Mouse (Mus musculus) layer of hippocampus, adult 9-10 months (tissue): ENCODE measurements around the gene Pced1a.

ENCODE experiments used
- DNase-seq: peaks from one replicate; pipeline ENCODE4 v3.0.0; 2022; ENCODE audit warnings: low spot score

Pced1a gene

DNA sequence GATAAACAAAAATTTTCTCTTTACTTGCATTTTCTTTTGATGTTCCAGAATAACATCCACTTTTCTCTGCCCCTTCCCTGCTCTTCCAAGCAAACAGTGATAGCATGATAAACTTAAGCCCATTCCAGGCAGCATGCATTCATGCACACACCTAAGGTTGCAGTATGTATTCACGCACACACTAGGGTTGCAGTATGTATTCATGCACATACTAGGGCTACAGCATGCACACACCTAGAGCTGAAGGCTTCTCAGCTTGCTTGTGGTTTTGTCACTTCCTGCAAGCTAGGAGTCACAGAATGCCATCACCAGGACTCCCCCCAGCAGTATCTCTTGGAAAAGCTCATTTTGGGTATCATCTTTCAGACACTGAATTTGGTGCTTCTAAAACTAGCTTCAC, 12.3 kb upstream of the Pced1a start:
- DNase-seq: no peak

DNA sequence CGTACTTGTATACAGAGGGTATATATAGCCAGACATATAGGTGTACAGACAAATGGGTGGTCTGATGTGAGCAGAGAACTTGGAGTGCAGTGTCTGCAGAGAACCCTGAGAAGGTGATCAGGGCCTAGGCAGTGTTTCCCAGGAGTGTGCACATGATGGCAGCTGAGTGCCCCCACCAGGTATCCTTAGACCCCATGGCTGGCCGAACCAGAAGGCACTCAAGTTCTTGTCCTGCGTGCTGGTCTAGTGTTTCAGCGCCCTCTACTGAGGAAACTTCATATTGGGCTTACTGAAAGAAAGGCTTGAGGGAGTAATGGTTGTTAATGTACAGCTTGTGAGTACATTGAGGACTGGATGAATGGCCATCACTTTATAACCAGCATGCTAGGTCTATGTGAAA, 8.7 kb upstream of the Pced1a start:
- peak; percentile 67 for DNase-seq

DNA sequence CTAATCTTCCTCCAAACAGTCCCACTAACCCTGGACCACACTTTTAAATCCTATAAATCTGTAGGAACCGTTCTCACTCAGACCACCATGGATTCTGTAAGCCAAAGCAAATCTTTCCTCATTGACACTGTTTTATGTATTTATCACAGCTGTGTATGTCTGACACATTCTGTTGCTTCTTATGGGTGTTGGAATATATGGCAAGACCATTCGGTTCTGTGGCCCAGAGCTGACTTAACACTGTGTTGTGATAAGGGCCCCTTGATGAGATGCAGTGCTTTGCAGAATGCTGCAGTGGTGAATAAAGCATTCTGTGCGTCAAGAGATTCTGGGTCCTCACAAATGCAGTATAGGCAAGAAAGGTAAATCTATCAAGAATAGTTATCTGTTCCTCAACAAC, 7.7 kb upstream of the Pced1a start:
- DNase-seq: no peak

DNA sequence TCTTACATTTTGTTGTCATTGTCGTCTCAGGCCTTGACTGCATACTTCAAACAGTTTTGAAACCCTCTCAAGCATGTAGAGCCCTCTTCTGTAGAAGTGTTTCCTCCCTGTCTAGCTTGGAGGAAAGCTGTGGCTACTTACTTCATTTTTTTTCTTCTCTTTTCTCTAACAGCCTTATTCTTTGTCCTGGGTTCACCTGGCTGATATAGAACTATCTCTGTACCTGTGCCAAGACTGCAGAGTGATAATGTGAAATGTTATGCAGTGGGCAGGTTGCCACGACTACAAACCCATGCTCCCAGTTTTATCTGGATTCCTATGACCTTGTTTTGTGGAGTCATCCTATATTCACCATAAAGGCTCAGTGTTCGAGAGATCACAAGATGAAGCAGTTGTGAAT, 6.0 kb upstream of the Pced1a start:
- DNase-seq: no peak

DNA sequence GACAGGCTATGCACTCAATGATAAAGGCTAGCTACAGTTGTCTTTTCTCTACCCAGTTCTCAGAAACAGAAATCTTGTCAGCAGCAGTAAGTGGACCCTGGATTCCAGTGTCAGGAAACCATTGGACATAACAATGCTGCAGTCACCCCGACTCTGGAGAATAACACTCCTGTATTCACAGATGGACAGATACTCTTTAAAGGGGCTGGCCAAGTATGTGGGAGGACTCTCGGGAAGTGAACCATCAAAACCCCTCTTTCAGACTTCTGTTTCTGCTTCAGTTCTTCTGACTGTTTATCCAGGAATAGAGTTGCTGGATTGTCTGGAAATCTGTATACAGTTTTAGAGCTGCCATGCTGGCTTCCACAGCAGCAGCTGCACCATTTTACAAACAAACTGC, 5.3 kb upstream of the Pced1a start:
- DNase-seq: no peak

DNA sequence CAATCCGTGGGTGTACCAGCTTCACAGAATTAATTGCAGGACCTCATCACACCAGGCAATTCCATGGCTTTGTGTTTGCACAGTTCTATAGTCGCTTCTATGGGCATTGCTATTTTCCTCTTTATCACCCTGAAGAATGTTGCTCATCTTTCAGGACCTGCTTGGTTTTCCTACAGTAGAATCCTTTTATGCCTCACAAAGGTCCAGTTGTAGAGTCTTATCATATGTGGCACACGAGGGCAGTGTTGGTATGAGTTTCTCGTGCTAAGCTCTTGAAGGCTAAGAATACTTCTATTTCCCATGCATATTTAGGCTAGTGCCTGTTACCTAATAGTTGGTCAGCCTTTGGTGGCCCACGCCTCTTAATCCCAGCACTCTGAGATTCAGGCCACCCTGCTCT, 611 bp upstream of the Pced1a start:
- no peak for DNase-seq

DNA sequence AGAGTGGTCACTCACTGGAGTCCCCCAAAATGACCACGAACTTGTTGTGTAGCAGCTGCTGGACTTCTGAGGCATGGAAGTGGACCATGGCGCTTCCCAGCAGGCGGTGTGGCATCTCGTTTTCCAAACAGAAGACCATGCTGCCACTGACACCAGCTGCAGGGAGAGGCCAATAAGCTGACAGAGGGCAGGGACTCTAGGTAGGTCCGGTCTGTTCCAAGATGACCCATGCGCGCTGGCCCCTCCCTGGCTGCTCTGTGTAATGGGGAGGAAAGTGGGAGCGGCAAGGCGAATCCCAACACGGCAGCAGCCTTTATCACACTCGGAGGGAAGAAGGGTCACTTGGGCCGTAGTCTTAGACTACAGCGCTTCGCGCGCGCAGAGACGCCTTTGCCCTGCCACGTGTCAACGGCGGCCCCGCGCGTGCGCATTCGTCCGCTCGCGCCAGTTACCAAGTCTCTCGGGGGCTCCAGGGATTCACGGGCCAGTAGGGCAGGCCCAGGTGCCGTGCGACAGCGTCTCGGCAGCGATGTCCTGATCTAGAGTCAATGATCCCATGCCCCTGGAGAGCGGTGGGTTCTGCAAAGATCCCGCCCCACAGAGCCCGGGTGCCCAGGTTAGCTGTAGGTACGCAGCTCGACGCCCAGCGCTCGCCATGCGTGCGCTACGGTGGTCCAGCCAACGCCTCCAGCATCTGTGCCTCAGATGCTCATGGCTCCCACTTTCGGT, 940 bp downstream of the Pced1a start:
- peak; percentile 67 for DNase-seq

DNA sequence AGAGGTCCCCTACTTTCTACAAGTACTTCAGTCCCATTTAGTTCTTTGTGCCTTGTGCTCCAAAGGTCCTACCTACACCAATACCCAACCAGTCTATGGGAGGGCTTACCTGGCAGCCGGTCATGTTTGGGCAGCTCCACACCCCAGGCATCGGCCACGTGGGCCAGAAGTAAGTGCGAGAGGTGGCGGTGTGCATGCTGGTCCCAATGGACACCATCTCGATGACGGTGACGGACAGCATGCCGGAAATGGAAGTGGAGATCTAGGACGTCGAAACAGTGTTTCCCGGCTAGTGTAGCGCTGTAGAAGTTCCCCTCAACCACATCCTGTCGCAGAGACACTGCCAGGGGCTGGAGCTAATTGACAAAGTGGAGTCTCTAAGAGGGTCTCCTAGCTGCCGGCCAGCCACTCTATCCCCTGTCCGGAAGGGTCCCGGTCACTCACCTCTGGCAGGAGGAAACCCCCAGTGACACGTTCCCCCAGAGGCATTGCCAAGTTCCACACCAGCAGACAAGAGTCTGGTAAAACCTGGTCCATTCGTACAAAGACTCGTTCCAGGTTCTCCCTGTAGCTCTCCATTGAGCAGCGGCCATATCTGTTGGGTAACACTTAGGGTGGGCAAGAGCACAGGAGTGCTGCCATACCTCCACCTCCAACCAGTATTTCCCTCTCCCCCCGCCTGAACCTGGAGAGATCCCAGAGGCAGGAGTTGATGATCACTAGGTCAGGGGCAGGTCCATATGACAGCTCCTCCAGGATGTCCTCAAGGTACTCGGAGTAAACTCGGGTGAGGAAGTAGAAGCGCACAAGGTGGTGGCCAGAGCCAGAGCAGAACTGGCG, 2.5 kb downstream of the Pced1a start:
- no peak for DNase-seq

DNA sequence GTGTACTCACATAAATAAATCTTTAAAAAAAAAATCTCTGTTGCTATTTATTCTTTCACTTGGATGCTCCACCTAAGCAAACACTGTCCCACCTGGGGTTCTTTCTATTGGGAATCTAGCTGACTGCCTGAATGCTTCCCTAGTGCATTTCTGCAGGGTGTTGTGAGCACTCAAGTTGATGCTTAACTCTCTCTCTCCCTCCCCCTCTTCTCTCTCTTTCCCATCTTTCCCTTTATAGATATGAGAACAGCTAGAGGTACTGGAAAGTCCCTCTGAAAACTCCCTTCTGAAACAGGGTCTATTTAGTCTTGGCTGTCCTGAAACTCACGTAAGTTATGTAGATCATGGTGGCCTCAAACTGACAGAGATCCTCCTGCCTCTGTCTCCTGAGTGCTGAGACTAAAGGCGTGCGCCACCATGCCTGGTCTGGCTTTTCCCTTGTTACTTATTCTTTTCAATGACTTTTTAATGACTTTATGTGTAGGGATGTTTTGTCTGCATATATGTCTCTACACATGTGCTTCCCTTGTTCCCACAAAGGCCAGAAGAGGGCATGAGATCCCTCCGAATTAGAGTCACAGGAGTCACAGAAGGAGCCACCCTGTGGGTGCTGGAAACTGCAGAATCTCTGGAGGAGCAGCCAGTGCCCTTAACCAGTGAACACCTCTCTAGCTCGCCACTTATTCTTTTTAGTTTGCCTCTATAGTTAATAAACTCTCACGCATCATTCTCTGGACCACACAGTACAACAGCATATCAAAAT, 10.2 kb downstream of the Pced1a start:
- DNase-seq: no peak

DNA sequence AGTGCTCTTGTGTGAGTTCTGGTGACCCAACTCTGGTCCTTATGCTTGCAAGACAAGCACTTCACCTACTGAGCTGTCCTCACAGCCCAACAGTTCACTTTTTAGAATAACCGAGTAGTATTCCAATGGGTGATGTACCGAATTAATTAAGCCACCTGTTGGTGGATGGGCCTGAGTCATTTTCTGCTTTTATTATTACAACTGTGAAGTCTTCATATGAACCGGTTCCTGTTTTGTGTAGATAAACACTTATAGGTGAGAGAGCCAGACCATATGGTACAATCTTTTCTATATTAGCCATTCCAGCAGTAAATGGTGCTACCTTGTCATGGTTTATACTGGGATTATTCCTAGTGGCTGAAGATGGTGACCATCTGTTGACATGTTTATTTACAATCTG, 11.7 kb downstream of the Pced1a start:
- no peak for DNase-seq

DNA sequence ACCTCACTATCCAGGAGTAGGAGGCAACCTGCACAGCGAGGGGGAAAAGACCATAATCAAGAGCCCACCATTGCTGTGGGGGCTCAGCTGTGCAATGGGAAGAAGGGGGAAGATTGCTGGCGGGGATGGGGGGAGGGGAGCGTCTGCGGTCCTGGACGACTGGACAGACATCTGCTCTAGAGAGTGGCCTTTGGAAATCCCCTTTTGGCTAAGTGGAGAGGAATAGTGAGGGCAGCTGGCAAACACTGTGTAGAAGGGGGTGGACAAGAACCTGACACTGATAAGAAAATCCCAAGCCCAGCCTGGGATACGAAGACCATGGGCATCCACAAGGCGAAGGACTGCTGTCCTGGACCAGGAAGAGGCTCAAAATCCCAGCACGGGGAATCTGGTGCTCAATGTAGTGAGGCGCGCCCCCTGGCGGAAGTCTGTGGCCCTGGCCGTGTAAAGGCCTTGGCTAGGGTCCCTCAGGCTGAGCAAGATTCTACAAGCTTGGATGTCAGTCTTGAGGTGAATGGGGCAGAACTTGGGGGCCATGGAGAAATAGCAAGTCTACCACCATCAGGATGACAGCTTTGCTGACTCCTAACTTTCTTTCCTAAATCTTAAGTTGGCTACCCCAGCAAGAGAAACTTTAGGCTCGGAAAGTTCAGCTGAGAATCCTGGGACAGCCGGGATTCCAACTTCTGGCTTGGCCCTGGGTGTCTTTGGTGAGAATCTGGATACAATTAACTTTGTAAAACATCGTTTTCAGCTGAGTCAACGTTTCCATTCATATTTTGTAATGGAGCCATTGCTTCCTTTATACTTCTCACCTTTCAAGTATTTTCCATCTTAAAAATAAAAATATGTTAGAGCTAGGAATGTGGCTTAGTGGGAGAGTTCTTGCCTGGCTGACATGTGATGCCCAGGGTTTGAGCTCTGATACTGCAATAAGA, 12.7 kb downstream of the Pced1a start:
- DNase-seq: peak; percentile 77

DNA sequence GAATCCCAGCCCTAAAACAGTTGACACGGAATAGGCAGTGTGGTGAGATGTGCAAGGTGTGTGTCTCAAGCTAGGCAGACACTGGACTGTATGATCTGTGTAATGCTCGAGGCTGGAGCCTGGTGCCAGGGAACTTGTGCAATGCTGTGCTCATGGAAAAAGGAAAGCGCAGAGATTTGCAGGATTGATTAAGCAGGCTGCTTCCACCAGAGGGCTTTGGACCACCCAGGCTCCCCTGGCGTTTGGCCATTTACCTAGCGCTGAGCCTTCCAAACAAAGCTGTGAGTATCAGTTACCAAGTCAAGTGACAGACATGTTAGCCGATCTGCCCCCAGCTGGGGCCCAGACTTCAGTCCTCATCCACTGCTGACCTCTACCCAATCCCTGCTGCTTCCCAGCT, 16.3 kb downstream of the Pced1a start:
- no peak for DNase-seq

DNA sequence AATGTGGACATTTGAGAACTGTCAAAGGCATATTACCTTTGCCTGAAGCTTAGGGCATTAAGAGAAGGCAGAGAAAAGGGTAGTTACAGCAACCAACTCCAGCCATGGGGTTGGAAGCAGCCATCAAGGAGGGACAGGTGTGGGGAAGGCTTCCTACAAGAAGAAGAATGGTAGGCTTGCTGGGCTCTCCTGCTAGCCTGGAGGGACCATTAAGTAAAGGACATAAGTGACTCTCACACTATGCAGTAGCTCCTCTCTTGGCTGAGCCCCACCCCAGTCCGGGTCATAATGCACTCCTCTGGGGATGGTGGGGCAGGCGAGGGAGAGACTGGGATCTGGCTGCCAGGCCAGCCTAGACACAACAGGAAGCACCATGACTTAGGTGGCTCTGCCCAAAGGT, 18.3 kb downstream of the Pced1a start, which contains the start of gene Tmem239:
Tmem239 (plus strand) TSS at position 301 of the 400 bp plus-strand sequence.
- DNase-seq: no peak

DNA sequence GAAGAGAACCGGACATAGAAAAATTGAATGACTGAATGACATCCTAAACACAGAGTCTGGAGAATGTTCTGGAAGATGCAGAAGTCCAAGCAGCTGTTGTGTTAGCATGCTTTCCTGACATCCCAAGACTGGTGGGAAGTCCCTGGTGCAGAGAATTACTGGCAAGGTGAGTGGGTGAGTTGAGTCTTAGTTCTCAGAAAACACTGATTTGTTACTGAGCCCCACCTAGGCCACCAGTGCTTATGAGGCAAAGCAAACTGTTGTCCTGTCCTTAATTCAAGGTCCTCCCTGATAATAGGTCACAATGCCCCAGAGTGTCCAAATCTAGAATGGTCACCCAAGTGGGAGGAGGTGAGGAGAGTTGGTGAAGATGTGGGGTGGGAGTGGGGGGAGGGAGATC, 19.6 kb downstream of the Pced1a start, which contains the start of the genes Gm28372 and 1700020A23Rik:
Gm28372 (plus strand) TSS at position 301 of the 400 bp plus-strand sequence.
1700020A23Rik (plus strand) TSS at position 321 of the 400 bp plus-strand sequence.
- DNase-seq: no peak

DNA sequence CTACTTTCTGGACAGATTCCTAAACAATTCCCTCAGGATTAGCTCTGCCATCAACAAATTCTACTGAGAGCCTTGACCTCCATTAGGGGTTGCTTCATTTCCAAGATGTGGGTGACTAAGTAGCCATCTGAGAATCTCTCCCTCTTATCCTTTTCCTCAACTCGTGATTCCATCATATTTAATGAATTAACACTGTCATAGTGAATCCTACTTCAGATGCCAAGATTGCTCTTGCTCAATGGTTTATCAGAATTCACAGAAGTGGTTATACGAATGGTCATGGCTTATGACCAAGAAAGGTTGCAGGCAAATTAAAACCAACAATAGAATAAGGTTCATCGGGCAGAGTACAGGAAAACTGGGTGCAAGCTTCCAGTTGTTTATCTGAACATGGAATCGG, 22.6 kb downstream of the Pced1a start:
- no peak for DNase-seq

DNA sequence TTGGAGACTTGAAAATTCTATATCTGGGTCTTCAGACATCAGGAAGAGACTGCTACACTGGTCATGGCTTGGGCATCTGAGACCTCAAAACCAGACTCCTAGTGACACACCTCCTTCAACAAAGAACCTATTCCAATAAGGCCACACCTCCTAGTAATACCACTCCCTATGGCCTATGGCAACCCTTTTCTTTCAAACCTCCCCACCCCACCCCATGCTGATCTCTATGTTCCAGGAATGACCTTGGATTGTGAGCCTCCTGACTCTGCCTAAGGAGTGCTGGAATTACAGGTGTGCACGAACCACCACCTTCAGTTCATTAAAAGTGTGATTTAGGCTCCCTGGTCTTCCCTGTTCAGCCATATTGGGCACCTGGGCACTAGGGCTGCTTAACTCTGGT, 24.5 kb downstream of the Pced1a start:
- no peak for DNase-seq

DNA sequence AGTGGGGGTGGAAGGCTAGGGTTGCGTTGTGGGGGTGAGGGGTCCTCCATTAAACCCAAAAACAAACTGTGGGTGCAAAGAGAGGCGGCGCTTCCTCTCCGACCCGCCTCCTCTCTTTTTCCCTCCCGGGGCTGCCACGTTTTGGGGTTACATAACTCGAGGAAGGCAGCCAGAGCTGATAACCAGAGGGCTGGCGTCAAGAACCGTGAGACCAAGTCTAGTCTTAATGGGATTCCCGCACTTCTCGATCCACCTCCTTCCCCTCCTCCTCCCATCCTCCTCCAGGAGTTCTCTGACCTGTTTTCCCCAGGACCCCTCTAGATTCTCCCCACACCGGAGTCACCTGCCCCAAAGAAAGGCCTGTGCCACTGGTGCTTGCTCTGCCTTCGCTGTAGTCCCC, 26.4 kb downstream of the Pced1a start:
- DNase-seq: no peak

DNA sequence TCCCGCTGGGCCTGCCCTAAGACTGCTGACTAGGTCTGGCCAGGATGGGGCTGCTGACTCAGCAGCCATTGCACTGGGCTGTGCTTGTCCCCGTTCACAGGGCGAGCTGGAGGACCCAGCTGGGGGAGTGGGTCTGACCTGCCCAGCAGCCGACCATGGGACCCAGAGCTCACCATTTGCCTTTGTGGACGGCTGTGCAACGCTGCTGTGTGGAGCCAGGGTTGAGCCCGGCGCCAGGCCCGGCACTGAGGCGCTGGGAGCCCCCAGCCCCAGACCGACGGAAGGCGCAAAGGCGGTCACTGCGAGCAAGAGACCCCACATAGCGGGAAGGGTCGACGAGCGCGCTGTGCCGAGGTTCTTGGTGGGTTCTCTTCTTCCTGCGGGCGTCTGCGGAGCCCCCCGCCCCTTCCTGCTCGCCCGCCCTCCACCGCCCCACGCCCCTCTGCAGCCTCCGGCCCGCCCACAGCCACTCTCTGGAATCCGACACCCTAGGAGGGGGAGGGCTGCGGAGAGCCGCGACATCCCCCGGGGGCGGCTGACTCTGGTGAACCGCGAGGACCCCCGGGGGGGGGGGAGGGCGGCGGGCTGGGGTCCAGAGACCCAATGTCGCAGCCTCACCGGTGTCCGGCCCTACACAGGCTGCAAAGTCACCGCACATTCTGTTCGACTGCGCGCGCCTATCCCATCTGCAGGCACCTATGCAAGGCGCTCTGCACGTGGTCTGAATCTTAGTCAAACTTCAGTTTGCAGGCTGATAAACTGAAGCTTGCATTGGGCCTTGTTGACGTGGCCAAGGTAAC, 27.1 kb downstream of the Pced1a start, which contains the start of gene Cpxm1:
Cpxm1 (minus strand) TSS at position 389 of the 800 bp plus-strand sequence.
- no peak for DNase-seq

DNA sequence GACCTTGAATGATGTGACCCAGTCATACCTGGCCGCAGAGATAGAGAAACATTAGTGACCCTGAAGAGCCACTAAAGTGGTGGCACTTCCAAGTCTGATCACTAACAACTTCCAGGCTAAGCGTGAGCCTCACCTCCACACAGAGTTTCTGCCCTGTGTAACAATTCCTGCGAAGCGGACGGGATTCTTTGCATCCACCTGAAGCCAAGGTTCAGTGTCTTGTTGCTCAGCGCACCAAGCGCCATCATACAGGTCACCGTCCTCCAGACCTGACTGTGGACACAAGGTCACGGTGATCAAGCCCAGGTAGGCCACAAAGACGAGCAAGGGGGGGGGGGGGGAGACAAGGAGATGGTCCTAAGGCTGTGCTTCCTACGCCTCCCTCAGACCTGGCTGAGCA, 28.8 kb downstream of the Pced1a start:
- DNase-seq: no peak

DNA sequence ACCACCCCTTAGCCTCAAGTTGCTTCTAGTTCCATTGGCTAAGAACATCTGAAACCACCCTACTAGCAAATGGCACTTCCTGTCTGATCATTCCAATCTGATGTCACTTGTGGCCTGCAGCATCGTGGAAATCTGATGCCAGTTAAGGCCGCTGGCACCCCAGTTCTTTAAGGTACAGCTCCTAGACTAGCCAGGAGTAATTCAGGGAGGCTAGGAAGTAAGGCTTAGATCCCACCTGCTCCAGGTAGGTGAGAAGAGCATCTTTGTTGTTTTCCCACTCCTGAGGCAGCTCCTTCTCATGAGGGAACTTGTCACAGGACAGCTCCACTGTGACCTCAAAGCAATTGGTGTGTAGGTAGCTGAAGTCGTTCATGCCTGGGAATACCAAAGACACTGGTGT, 31.7 kb downstream of the Pced1a start:
- no peak for DNase-seq
